8 mouse cellular contexts compared by ENCODE assay signal in genomic region chr19:3282572-3283467, GRCm38 (mm10). TPM values are rescaled to one million over a fixed set of nuclear protein-coding genes. Genes with fewer than 3 reads are reported as not detected.
DNase-seq lines count a peak whose midpoint lies in the region; ATAC-seq and TF ChIP-seq lines count a peak whose summit lies in the region.

Gene Mrpl21 (plus strand): TSS chr19:3282901.
Gene Ighmbp2 (minus strand): TSS chr19:3283017.

- peak within 1 kb of the TSS; percentile 5; the same call in 1 of the 2 replicates for H3K27ac ChIP-seq in CH12.LX (ENCODE audit: insufficient read depth, low read depth)
- H3K27ac ChIP-seq in forebrain, embryonic 11.5 days (ENCODE audit: low read depth, low read length), result peak within 1 kb of the TSS; percentile 25; the same call in 1 of the 2 replicates
- H3K27ac ChIP-seq in heart, embryonic 16.5 days (ENCODE audit: low read length), result peak within 1 kb of the TSS; percentile 75
- H3K27ac ChIP-seq in liver, embryonic 15.5 days (replicated peaks), result peak within 1 kb of the TSS; percentile 62; the same call in 1 of the 2 replicates
- H3K27ac ChIP-seq in neural tube, embryonic 12.5 days, result no peak within 1 kb of the TSS

- no peaks in the 10 kb centered on the region for H3K9me3 ChIP-seq in CH12.LX (replicated peaks; ENCODE audit: low read length)
- H3K9me3 ChIP-seq in forebrain, embryonic 11.5 days (ENCODE audit: control insufficient read depth, low read length), result no peaks in the 10 kb centered on the region
- no peaks in the 10 kb centered on the region for H3K9me3 ChIP-seq in heart, embryonic 16.5 days (replicated peaks; ENCODE audit: control insufficient read depth, low read length)
- no peaks in the 10 kb centered on the region for H3K9me3 ChIP-seq in liver, embryonic 15.5 days (replicated peaks)
- no peaks in the 10 kb centered on the region for H3K9me3 ChIP-seq in neural tube, embryonic 12.5 days

- H3K36me3 ChIP-seq in CH12.LX (replicated peaks in 1 of 2; ENCODE audit: control insufficient read depth in 1 of 2, insufficient read depth in 1 of 2, low read length in 1 of 2), result peaks cover 49 to 69% of the 10 kb centered on the region in 2 experiments
- H3K36me3 ChIP-seq in forebrain, embryonic 11.5 days (ENCODE audit: control insufficient read depth, insufficient read depth, low read length), result no peaks in the 10 kb centered on the region; the same call in 1 of the 2 replicates
- H3K36me3 ChIP-seq in heart, embryonic 16.5 days (ENCODE audit: control insufficient read depth, insufficient read depth), result peaks cover 21% of the 10 kb centered on the region; the same call in 1 of the 2 replicates
- peaks cover 38% of the 10 kb centered on the region for H3K36me3 ChIP-seq in liver, embryonic 15.5 days (replicated peaks)
- H3K36me3 ChIP-seq in neural tube, embryonic 12.5 days, result peaks cover 46% of the 10 kb centered on the region

- H3K4me3 ChIP-seq in CH12.LX (replicated peaks in 1 of 3; ENCODE audit: low read depth in 2 of 3, low read length in 2 of 3, poor library complexity in 1 of 3), result peak within 1 kb of the TSS; percentile 92 to 97 (median 95)
- peak within 1 kb of the TSS; percentile 74 for H3K4me3 ChIP-seq in forebrain, embryonic 11.5 days (ENCODE audit: low read depth, low read length)
- peak within 1 kb of the TSS; percentile 91 for H3K4me3 ChIP-seq in heart, embryonic 16.5 days (ENCODE audit: low read length)
- H3K4me3 ChIP-seq in liver, embryonic 15.5 days (replicated peaks), result peak within 1 kb of the TSS; percentile 92
- peak within 1 kb of the TSS; percentile 73 for H3K4me3 ChIP-seq in neural tube, embryonic 12.5 days

- ATAC-seq in forebrain, embryonic 11.5 days (replicated peaks; ENCODE audit: low FRiP score), result peak; percentile 89
- ATAC-seq in heart, embryonic 16.5 days (replicated peaks; ENCODE audit: extremely low read depth, insufficient read depth, low FRiP score), result peak; percentile 90
- ATAC-seq in liver, embryonic 15.5 days (ENCODE audit: insufficient read depth), result peak; percentile 81
- ATAC-seq in neural tube, embryonic 12.5 days (ENCODE audit: low FRiP score, low read depth), result peak; percentile 92

- TF ChIP-seq POLR2A in CH12.LX (IDR thresholded peaks at IDR 0.05; ENCODE audit: low read depth, low read length), result peak; percentile 87

- peak; percentile 87 for DNase-seq in CH12.LX (ENCODE audit: extremely low read depth)
- DNase-seq in c-Kit-positive CD71-positive TER-119-negative erythroid progenitor cells, embryonic 14.5 days (ENCODE audit: low read depth), result peak; percentile 85
- peak; percentile 89 for DNase-seq in forebrain, embryonic 11.5 days (ENCODE audit: low spot score)
- DNase-seq in kidney, postnatal 36 days, result peak; percentile 91 to 93
- DNase-seq in telencephalon, adult 2 months (ENCODE audit: low read depth, low spot score), result peak; percentile 93

- TF ChIP-seq EP300 in CH12.LX (IDR thresholded peaks at IDR 0.05; ENCODE audit: low read length), result no peak

- peak within 1 kb of the TSS; percentile 86 for H3K4me2 ChIP-seq in CH12.LX (ENCODE audit: insufficient read depth, low read depth, poor library complexity, severe bottlenecking)
- peak within 1 kb of the TSS; percentile 73 for H3K4me2 ChIP-seq in forebrain, embryonic 11.5 days (ENCODE audit: low read depth, low read length, severe bottlenecking)
- H3K4me2 ChIP-seq in heart, embryonic 16.5 days (ENCODE audit: low read depth, low read length), result peak within 1 kb of the TSS; percentile 88
- peak within 1 kb of the TSS; percentile 91 for H3K4me2 ChIP-seq in liver, embryonic 15.5 days
- H3K4me2 ChIP-seq in neural tube, embryonic 12.5 days (replicated peaks), result peak within 1 kb of the TSS; percentile 73

- WGBS in forebrain, embryonic 11.5 days, result under 1% methylated on average over 49 of the region's 49 CpGs
- under 1% methylated on average over 49 of the region's 49 CpGs for WGBS in heart, embryonic 16.5 days
- under 1% methylated on average over 49 of the region's 49 CpGs for WGBS in liver, embryonic 15.5 days (ENCODE audit: insufficient replicate concordance)
- under 1% methylated on average over 49 of the region's 49 CpGs for WGBS in neural tube, embryonic 12.5 days

- TF ChIP-seq RAD21 in CH12.LX (IDR thresholded peaks at IDR 0.05; ENCODE audit: low read depth, low read length), result no peak

- H3K27me3 ChIP-seq in CH12.LX (replicated peaks), result no peaks in the 10 kb centered on the region
- H3K27me3 ChIP-seq in forebrain, embryonic 11.5 days (ENCODE audit: control insufficient read depth, insufficient read depth, low read length), result no peaks in the 10 kb centered on the region
- no peaks in the 10 kb centered on the region for H3K27me3 ChIP-seq in heart, embryonic 16.5 days (ENCODE audit: control insufficient read depth, insufficient read depth, low read length)
- no peaks in the 10 kb centered on the region for H3K27me3 ChIP-seq in liver, embryonic 15.5 days
- H3K27me3 ChIP-seq in neural tube, embryonic 12.5 days (replicated peaks), result no peaks in the 10 kb centered on the region

- H3K79me2 ChIP-seq in CH12.LX (replicated peaks; ENCODE audit: control insufficient read depth, extremely low read depth, insufficient read depth, poor library complexity, severe bottlenecking), result peaks cover 27% of the 10 kb centered on the region

- H3K4me1 ChIP-seq in CH12.LX (ENCODE audit: control insufficient read depth in 1 of 2, insufficient read depth in 2 of 2), result peaks cover 9 to 28% of the 10 kb centered on the region in 2 experiments
- H3K4me1 ChIP-seq in forebrain, embryonic 11.5 days (replicated peaks; ENCODE audit: control insufficient read depth, insufficient read depth, low read length), result peaks cover 10% of the 10 kb centered on the region
- peaks cover 15% of the 10 kb centered on the region for H3K4me1 ChIP-seq in heart, embryonic 16.5 days (ENCODE audit: control insufficient read depth, insufficient read depth, low read length)
- H3K4me1 ChIP-seq in liver, embryonic 15.5 days (replicated peaks), result peaks cover 26% of the 10 kb centered on the region
- H3K4me1 ChIP-seq in neural tube, embryonic 12.5 days, result peaks cover 16% of the 10 kb centered on the region

- dilution Hi-C loops in CH12.LX (cut with MboI; ENCODE audit: extremely low pct_ligation_motif_present, extremely low pct_unique_long_range_greater_than_20kb, low sequenced_read_pairs), result no loop called here

- TF ChIP-seq CTCF in CH12.LX (conservative IDR thresholded peaks at IDR 0.05 in 1 of 2, IDR thresholded peaks at IDR 0.05 in 1 of 2; ENCODE audit: low read depth in 2 of 2, low read length in 2 of 2), result no peak

- H3K9ac ChIP-seq in CH12.LX (ENCODE audit: insufficient read depth, low read depth), result peak within 1 kb of the TSS; percentile 85
- peak within 1 kb of the TSS; percentile 81 for H3K9ac ChIP-seq in forebrain, embryonic 11.5 days (ENCODE audit: low read length)
- H3K9ac ChIP-seq in heart, embryonic 16.5 days (ENCODE audit: low read length), result peak within 1 kb of the TSS; percentile 91
- H3K9ac ChIP-seq in liver, embryonic 15.5 days, result peak within 1 kb of the TSS; percentile 76
- H3K9ac ChIP-seq in neural tube, embryonic 12.5 days, result peak within 1 kb of the TSS; percentile 80

- in situ Hi-C loops in CH12.LX (cut with MboI; ENCODE audit: low pct_ligation_motif_present, low pct_unique_long_range_greater_than_20kb, low sequenced_read_pairs), result loop anchor here (5.0 kb wide), 1 partner anchor 89 kb away; no protein-coding TSS in a partner anchor

TF ChIP-seq in CH12.LX, 34 proteins besides CTCF, POLR2A, EP300 and RAD21 (continues in another document):
- no peak for TF ChIP-seq SMC3 (IDR thresholded peaks at IDR 0.05; ENCODE audit: low read depth, low read length)
- peak; percentile 89 for TF ChIP-seq ELF1 (IDR thresholded peaks at IDR 0.05; ENCODE audit: low read depth, low read length)
- TF ChIP-seq MAX (IDR thresholded peaks at IDR 0.05; ENCODE audit: low read length), result peak; percentile 87; the same call in 1 of the 2 replicates
- TF ChIP-seq NELFE (IDR thresholded peaks at IDR 0.05; ENCODE audit: low read depth, low read length), result peak; percentile 93
- TF ChIP-seq JUN (IDR thresholded peaks at IDR 0.05; ENCODE audit: insufficient read depth, low read depth, low read length), result no peak
- TF ChIP-seq CHD1 (IDR thresholded peaks at IDR 0.05; ENCODE audit: low read depth, low read length), result 0 out of 2 replicates have a peak, but pooled peaks have one; percentile 4
- TF ChIP-seq IRF4 (IDR thresholded peaks at IDR 0.05; ENCODE audit: low read depth, low read length), result peak; percentile 68; the same call in 1 of the 2 replicates
- TF ChIP-seq ETS1 (conservative IDR thresholded peaks at IDR 0.05; ENCODE audit: low read depth, low read length), result peak; percentile 28; the same call in 1 of the 2 replicates
- TF ChIP-seq USF2 (conservative IDR thresholded peaks at IDR 0.05; ENCODE audit: low read depth, low read length), result no peak
- peak; percentile 21; the same call in 1 of the 2 replicates for TF ChIP-seq BHLHE40 (IDR thresholded peaks at IDR 0.05; ENCODE audit: low read depth, low read length)
- TF ChIP-seq USF1 (IDR thresholded peaks at IDR 0.05; ENCODE audit: low read depth, low read length), result no peak
- TF ChIP-seq ZMIZ1 (IDR thresholded peaks at IDR 0.05; ENCODE audit: low read depth, low read length), result peak; percentile 77
- peak; percentile 89 for TF ChIP-seq TCF12 (IDR thresholded peaks at IDR 0.05; ENCODE audit: low read depth, low read length)
- no peak for TF ChIP-seq JUND (conservative IDR thresholded peaks at IDR 0.05; ENCODE audit: low read depth, low read length)
- no peak for TF ChIP-seq UBTF (IDR thresholded peaks at IDR 0.05; ENCODE audit: low read depth, low read length)

RNA-seq across cellular contexts. Expression of gene Mrpl21, which starts in this region (rescaled TPM):
- 86.0 and 114 TPM in 2 replicates for total RNA-seq in CH12.LX (2012; rRNA removed)
- total RNA-seq in CH12.LX (2014; rRNA removed), result 129 and 145 TPM in 2 replicates
- 116 and 121 TPM in 2 replicates for polyA plus RNA-seq in CH12.LX (2012; ENCODE audit: insufficient read length, low read depth)
- polyA plus RNA-seq in forebrain, embryonic 11.5 days (2014; fragmentation: Nextera tagmentation; extraction: Ambion mirVana), result 122 and 131 TPM in 2 replicates
- 89.2 and 100 TPM in 2 replicates for polyA plus RNA-seq in heart, embryonic 16.5 days (2015; fragmentation: Nextera tagmentation; extraction: Ambion mirVana)
- 47.8 and 52.7 TPM in 2 replicates for polyA plus RNA-seq in liver, embryonic 15.5 days (2015; fragmentation: Nextera tagmentation; extraction: Ambion mirVana)
- polyA plus RNA-seq in neural tube, embryonic 12.5 days (2016; fragmentation: Nextera tagmentation; extraction: Ambion mirVana), result 104 and 113 TPM in 2 replicates

RNA-seq across cellular contexts. Expression of gene Ighmbp2, which starts in this region (rescaled TPM):
- total RNA-seq in CH12.LX (2012; rRNA removed) (11.0 and 11.2 TPM in 2 replicates), CH12.LX (2014; rRNA removed) (7.1 and 7.6 TPM in 2 replicates)
- polyA plus RNA-seq in CH12.LX (2012; ENCODE audit: insufficient read length, low read depth), result 10.1 and 10.3 TPM in 2 replicates
- polyA plus RNA-seq in forebrain, embryonic 11.5 days (2014; fragmentation: Nextera tagmentation; extraction: Ambion mirVana), result 9.4 and 10.1 TPM in 2 replicates
- polyA plus RNA-seq in heart, embryonic 16.5 days (2015; fragmentation: Nextera tagmentation; extraction: Ambion mirVana), result 6.0 and 6.2 TPM in 2 replicates
- polyA plus RNA-seq in liver, embryonic 15.5 days (2015; fragmentation: Nextera tagmentation; extraction: Ambion mirVana), result 2.4 and 2.5 TPM in 2 replicates
- polyA plus RNA-seq in neural tube, embryonic 12.5 days (2016; fragmentation: Nextera tagmentation; extraction: Ambion mirVana), result 11.5 and 11.8 TPM in 2 replicates
